Mouse (Mus musculus) left cerebral cortex, postnatal 4 days (tissue): ENCODE data around the gene Psmd11. TPM values are rescaled to one million over a fixed set of nuclear protein-coding genes. Genes with fewer than 3 reads are reported as not detected.

Source experiments
- DNase-seq: peaks from one replicate; pipeline ENCODE4 v3.0.0-alpha.2; 2022
- intact Hi-C: fragments of 180-260 bp; cut with DNase I; formaldehyde crosslinking; loops from one replicate; pipeline ENCODE4 v1.15.1; 2025
- total RNA-seq, 2 experiments: library from RNA; stranded (reverse); gene quantifications; 2 replicates each; pipeline ENCODE4 v1.2.3; 2021

Gene Psmd11
- total RNA-seq, 2 experiments from 2014 or later, result 117 to 120 TPM

DNA sequence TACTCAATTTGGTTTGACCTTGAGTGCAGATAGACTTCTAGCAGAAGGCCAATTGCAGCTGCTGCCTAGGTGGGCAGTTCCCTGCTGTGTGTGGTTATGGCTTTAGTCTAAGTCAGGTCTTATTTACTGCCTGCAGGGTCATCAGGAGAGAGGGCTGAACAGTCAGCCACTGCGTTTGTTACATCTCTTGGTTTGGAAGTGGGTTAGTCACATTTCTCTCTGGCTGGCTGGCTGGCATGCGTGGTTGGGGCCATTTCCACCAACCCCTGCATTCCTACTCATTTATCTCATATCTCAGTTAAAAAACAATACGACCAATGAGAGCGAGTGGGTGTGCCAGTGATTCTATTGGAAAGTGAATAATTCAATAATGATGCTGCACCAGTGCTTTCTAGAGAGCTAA lies 71.1 kb downstream of the Psmd11 start:
- DNase-seq, result no peak
- intact Hi-C loops, result no loop called here

DNA sequence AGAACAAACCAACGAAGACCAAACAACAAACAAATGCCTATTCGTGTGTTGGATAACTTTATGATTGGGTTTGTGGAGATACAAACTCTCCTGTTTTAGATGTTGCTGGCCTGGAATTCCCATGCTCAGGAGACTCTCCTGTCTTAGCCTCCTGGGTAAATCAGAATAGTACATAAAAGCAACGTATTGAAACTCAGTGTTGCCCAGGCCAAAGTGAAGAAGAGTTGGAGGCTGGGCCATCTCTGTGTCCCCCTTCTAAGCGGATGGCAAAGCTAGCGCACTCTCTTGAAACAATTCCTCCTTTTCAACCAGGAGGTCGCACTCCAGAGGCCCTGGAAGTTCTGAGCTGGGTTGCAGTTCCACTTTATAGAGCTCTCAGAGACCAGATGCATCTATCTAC lies 74.9 kb downstream of the Psmd11 start:
- intact Hi-C loops, result no loop called here

DNA sequence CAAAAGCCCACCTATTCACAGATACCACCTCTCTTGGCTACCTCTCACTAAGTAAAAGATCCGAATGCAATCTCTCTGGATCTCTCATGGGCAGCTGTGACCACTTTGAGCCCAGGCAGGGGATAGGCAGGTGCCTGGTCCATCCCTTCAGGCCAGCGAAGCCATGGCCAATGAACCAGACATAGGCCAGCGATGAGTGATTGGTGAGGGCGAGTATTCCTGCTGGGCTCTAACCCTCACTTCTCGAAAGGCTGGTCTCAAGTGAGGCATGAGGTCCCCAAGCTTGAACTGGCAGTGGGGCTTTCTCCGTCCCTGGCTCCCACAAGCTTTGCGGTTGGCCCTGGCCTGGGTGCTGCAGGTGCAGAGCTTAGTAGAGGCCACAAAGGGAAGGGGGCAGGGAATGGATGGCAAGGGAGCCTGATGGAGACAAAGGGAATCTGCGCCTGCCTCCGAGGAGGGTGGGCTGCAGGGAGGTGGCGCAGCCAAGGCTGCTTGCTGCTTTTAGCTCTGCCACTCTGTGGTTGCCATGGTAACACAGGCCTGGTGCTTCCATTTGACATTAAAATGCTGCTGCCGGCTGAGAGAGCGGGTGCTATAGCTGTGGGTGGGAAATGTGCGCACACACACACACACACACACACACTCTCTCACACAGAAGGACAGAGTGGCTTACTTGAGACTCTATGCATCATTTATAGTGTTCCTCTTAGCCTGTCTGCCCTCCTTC lies 75.5 kb downstream of the Psmd11 start:
- intact Hi-C loops, result no loop called here
- DNase-seq, result peak; percentile 94

More for the DNA sequence above, 74.9 kb downstream of the Psmd11 start:
- no peak for DNase-seq

DNA sequence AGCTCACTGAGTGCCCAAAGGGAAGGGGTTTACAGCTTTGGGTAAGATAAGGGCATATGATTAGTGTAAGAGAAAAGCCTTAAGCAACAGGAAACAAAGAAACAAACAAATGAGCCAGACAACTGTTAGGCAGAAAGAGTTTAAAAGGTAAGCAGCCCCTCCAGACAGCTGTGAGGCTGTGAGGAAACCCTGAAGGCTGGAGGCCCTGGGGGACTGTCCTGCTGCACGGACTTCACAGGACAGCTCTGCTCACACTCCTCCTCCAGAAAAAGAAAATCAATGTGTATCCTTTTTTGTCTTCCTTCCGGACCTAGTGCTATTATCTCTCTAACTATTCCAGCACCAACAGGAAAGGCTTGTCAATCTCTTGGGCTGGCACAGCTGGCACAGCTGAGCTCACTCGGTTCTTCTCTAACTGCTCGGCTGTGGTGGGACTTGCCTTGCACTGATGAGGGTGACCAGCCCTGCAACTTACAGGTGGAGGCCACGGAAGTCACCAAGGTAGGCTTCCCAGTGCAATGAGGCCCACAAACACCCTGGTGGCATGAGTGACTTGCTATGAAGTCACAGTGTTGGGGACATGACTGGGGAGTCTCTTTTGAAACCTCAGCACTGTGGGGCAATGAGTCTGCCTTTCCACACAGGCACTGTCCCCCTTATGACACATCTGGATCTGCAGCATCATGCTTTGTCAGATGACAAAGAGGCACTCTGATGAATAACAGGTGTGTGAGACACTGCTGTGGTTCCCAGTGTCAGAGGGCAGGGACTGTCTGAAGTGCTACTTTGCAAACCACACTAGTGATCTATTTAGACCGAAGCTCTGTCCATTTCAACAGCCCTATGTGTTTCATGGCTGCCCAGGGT lies 76.3 kb downstream of the Psmd11 start:
- intact Hi-C loops, result no loop called here

DNA sequence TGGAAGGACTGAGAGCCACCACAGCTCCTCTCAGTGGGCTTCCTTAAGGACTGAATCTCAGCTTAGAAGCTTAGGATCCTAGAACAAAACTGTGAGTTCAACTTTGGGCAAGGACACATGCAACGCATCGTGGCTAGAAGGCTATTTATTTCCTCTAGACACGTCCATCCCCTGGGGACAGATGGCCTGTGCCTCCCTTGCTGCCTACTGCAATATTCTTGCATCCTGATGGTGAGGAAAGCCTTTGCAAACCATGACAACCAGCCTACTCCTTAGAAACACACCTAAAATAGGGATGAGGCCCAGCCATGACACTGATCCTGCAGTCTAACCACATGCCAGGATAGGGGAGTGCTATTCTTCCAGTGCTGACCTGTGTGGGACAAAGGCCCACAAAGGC lies 77.2 kb downstream of the Psmd11 start:
- intact Hi-C loops, result no loop called here

More for the DNA sequence above, 76.3 kb downstream of the Psmd11 start:
- no peak for DNase-seq

DNA sequence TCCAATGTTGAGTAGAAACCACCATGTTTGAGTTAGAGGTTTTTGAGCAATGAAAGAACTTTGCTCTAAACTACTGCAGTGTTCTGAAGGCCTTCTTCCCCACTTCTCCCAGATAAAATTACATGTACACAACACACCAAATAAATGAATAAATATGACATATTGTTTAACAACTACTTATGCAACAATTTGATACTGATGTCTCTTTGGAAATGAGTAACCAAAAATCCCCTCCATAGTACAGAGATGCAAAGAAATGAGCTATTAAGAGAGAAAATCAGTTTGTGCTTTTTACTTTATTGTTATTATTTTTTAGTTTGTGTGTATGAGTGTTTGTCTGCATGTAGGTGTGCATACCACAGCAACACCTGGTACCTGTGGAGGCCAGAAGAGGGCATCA lies 78.1 kb downstream of the Psmd11 start:
- intact Hi-C loops, result no loop called here
- DNase-seq, result no peak

More for the DNA sequence above, 77.2 kb downstream of the Psmd11 start:
- no peak for DNase-seq

DNA sequence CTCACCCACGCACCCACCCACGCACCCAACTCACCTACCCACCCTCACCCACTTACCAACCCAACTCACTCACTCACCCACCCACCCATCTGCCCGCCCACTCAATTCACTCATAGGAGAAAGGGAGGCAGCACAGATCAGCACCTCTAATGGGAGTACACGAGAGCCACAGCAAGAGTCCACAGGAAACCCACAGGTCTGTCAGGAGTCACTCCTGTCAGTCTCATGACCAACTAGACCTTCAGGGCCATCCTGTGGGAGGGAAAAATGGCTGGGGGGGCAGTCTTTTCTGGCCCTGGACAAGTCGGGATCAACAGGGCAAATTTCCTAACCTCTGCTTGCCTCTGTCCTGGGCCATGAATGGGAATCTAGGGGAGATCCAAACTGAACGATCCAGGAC lies 79.4 kb downstream of the Psmd11 start:
- intact Hi-C loops, result no loop called here
- DNase-seq, result no peak

DNA sequence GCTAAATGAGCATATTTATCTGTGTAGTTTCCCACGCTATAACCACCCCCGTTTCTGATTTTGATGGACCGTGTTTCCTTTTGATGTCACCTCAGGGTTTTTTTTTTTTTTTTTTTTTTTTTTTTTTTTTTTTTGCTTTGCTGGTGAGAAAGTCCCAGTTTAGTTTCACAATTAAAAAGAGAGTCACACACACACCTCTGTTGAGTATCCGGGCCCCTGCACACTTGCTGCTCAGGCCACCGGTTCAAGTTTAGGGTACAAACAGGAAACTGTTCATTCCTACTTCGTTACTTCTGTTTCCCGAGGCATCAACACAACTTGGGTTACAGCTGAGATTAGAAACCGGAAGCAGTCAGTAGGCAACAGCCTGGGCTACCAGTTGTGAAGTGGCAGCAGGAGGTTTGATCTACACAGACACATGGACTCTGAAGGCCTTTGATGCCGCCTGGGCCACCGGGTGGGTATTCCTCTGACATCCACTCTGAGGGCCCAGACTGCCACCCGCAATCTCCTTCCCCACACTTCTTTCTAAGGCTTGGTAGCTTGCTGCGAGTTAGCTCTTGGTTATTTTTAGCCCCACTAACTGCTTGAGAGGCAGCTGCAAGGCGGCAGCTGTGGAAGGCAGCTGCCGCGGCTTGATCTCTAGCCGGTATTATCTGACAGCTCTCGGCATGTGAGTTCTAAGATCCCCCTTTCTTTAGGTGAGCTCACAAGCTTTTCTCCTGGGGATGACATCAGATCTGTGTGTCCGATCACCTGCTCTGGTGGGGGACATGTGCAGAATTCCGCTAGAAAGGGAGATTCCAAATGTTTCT lies 80.2 kb downstream of the Psmd11 start:
- no peak for DNase-seq
- intact Hi-C loops, result no loop called here

DNA sequence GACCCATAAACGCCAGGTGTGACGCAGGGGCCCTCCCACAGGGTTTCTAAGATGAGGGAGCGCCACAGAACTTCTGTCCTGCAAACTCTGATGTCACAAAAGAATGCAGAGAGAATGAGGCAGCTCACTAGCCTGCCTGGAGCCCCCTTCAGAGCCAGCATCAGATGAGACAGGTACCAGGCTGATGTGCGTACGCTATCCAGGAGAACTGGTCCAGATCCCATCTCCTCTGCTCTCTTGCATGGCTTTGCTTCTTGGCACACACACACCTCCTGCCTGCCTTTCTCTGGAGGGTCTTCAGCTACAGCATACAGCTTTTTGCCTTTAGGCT lies 80.7 kb downstream of the Psmd11 start:
- no peak for DNase-seq
- intact Hi-C loops, result no loop called here

DNA sequence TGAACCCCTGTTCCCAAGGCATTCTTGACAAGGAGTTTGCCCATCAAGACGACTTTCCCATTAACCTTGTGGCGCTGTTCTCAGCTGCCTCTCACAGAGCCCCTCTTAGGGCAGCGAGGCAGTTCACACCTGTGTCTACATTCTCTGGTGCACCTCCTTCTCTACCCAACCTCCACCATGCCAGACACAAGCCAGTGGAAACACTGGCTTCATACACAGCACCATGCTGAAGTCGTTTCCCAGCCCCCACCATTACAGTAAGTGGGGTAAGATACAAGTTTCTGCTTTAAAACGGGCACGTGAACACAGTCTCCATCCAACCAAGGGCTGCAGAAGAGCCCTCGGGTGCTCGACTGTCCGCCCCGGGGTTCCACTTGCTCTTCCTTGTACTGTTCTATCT lies 81.7 kb downstream of the Psmd11 start:
- intact Hi-C loops, result no loop called here
- no peak for DNase-seq

DNA sequence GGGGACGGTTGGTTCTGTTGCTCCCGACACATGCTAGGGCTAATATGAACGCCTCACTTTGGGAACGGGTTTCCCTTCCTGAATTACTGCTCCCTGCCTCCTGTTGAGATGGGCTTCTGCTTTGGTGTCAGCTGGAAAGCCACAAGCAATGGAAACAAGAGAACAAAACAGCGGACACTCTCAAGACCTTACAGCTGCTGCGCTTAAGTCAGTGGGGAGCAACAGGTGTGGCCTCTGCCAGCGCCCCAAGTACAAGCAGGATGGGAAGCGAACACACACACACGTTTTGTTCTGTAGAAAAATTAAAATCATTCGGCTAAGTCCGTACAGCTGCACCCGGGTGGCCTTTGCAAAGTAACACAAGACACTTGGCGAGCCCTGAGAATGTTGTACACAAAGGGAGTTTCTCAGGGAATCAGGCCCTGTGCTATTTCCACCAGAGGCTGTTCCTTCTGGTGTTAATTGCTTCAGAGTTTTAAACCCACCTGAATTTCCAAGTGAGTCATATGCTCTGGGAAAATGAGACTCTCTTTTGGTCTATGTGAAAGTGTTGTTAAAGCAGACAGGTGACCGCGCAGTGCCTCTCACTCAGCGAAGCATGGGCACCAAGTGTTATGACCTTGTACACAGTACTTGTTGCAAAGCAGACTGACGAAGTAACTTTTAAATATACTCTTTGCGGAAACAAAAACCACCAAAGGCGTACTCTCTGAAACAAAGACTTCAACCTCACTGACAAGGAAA lies 84.1 kb downstream of the Psmd11 start:
- intact Hi-C loops, result no loop called here

DNA sequence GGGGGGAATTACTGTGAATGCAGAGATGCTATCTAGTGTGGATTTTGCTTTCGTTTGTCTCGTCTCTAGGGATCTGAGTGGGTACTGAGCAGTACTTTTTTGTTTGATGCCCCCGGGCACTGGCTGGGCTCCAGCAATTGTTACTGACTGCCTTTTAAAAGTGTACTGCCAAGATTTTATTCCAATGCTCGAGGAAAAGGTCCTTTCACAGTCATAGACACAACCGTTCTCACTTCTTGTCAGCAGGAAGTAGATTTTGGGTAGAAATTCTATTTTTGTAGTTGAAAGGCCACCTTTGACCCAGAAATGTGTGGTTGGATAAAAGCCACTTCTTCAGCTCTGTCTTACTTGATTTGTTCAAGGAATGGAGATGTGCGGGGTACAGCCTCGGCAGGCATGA lies 85.4 kb downstream of the Psmd11 start:
- intact Hi-C loops, result no loop called here
- no peak for DNase-seq

More for the DNA sequence above, 84.1 kb downstream of the Psmd11 start:
- DNase-seq, result no peak

DNA sequence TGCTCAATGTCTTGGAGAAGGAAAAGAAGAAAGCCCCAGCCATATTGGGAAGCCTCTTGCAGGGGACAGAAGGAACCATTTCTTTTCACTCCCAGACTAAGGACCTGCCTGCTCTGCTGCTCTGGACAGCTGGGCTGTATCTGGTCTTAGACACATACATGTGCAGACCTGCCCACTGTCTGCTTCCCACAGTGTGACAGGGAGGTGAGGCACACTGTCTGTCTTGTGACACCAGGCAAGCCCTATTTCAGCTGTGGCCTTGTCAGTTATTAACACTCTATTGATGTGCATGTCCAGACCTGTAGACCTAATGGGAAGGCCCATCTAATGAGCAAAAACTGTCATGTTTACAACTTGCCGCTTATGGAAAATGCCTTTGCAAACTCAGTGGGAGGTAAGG lies 86.9 kb downstream of the Psmd11 start:
- intact Hi-C loops, result loop anchor here (5.0 kb wide), 1 partner anchor 33 kb away; no protein-coding TSS in a partner anchor
- no peak for DNase-seq

DNA sequence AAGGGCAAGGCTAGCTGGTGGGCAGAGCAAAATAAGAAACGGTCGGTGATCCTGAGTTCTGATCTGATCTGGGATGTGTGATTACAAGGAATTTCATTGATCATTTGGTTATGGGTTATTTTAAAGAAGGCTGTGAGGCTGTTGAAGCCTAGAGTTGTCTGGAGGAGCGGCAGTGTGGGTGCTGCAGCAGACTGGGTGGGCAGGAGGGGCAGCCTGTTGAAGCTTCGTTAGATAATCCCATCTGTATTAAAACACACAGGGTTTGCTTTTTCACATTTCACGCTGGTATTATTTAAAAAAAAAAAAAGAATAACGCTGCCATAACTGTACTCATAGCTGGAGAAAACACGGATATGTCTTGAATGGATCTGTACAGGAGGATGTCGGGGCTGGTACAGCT lies 87.5 kb downstream of the Psmd11 start:
- intact Hi-C loops, result loop anchor here (5.0 kb wide), 1 partner anchor 34 kb away; no protein-coding TSS in a partner anchor
- DNase-seq, result no peak

DNA sequence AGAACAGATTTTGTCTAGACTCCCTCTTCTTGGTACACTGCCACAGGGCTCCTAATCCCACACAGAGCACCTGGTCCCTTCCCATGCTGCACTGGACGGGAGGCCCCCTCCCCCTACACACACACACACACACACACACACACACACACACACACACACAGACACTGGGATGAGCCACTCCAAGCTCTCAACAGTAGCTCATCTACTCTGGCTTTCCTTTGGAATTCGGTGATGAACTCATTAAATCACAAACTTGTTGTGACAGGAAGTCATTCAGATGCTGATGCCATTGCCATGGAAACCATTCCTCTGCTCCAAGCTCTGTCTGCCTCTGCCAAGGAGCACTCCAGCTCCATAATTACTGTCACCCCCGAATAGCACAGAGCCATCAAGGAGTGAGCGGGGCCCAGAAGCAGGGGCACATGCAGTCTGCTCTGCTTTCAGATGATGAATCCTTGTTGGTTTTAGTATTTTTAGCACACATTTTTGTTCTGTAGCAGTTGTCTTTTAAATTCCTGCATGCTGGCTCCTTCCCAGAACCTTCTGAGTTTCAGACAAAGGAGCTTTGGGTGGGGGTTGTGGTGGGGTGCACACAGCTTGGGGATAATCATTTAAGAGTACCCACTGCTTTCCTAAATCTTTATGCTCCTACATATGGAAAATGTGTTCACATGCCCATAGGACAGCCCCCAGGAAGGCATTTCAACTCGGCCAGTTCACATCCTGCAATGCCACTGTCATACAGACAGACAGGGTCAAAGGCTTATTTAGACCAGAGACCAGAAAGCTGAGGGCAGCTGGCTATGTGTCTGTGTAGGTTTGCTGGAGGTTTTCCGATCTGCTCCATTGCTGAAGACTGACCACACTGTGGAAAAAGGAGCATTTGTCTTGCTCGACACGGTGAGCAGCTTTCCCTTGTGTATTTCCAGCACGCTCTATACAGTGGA lies 90.3 kb downstream of the Psmd11 start:
- peak; percentile 79 for DNase-seq
- intact Hi-C loops, result loop anchor here (5.0 kb wide), 1 partner anchor 36 kb away; no protein-coding TSS in a partner anchor

DNA sequence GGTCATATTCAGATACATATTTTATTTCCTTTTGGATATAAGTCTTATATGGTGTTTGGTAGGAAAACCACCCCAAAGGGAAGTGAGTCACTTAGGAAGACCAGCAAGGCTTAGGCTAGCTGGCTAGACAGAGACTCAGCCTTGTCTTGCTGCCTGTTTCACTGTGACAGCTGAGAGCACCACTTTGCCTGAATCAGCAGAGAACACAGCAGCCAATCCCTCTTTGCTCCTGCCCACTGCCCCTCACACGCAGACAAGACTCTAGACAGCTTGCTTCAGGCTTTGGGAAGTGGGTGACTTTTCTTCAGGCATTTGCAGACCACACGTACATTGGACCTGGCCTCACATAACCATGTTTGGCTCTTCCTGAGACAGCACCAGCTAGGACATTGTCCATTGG lies 92.7 kb downstream of the Psmd11 start:
- intact Hi-C loops, result no loop called here
- no peak for DNase-seq
